Mouse (Mus musculus) cerebellum, adult 2 months (tissue): ENCODE results near the gene Nobox.

Source experiments
- CTCF ChIP-seq: fragments of 200-500 bp; IDR thresholded peaks from 2 replicates; pipeline ENCODE4 v1.5.1; 2011; ENCODE audit warnings: low read depth, mild to moderate bottlenecking, control low read depth, low read length, moderate library complexity, borderline replicate concordance; ENCODE audit not compliant: insufficient read depth
- POLR2A ChIP-seq: fragments of 200-500 bp; IDR thresholded peaks from 2 replicates; pipeline ENCODE4 v1.6.1; 2011; ENCODE audit warnings: low read length, control low read depth, borderline replicate concordance; ENCODE audit not compliant: insufficient read depth

DNA sequence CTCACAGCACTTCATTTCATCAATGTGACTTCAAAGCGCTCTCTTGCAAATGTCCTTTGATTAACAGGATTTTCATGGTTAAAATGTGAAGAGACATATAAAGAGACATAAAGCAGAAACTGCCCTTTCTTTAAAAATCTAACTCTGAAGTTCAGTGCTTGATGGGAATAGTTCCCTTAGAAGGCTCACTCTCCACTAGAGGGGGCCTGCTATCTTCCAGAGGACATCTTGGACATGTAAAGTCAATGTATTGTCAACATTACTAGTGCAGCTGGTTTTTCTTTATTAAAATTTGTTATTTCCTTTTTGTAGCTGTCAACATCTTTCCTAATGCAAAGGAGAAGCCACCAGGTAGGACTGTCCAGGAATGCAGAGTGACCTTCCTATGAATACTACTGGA is 38.3 kb upstream of the Nobox start:
- TF ChIP-seq CTCF (no peak), POLR2A (no peak)
